Mouse (Mus musculus) hindbrain, embryonic 12.5 days (tissue): ENCODE measurements at regions not wholly inside any gene's neighbourhood (a gene's known extent, or its start where the extent isn't known, plus 50 kb on each side); places are given as distances from the start of the nearest gene placed in this dataset.

Source experiments
- ATAC-seq: fragments of 200-750 bp; cut with Nextera tagmentation; 2 replicates; pipeline ENCODE4 v1.8.0; 2017; ENCODE audit warnings: moderate TSS enrichment; ENCODE audit not compliant: low FRiP score
- H3K27ac ChIP-seq: fragments of 300-500 bp; sonication (generic); 2 replicates; pipeline ENCODE4 v1.5.1; 2016; ENCODE audit warnings: mild to moderate bottlenecking
- H3K27me3 ChIP-seq: fragments of 300-500 bp; sonication (generic); 2 replicates; pipeline ENCODE4 v1.6.1; 2016; ENCODE audit warnings: mild to moderate bottlenecking
- H3K36me3 ChIP-seq: fragments of 300-500 bp; sonication (generic); 2 replicates; pipeline ENCODE4 v1.6.1; 2016; ENCODE audit warnings: mild to moderate bottlenecking
- H3K4me1 ChIP-seq: fragments of 300-500 bp; sonication (generic); 2 replicates; pipeline ENCODE4 v1.6.1; 2016
- H3K4me2 ChIP-seq: fragments of 300-500 bp; sonication (generic); replicated peaks from 2 replicates; pipeline ENCODE4 v1.6.1; 2016; ENCODE audit warnings: mild to moderate bottlenecking
- H3K4me3 ChIP-seq: fragments of 300-500 bp; sonication (generic); 2 replicates; pipeline ENCODE4 v1.5.1; 2016; ENCODE audit warnings: mild to moderate bottlenecking
- H3K9ac ChIP-seq: fragments of 300-500 bp; sonication (generic); 2 replicates; pipeline ENCODE4 v1.6.1; 2016; ENCODE audit warnings: mild to moderate bottlenecking, moderate library complexity
- H3K9me3 ChIP-seq: fragments of 300-500 bp; sonication (generic); replicated peaks from 2 replicates; pipeline ENCODE4 v1.6.1; 2016; ENCODE audit warnings: mild to moderate bottlenecking
- WGBS: fragments of 180-500 bp; shearing (Covaris S2); methylation state at CpG from one replicate; pipeline ENCODE4 v1.1.7; 2016; 5-methylcytosine and 5-hydroxymethylcytosine counted together

GRCm38 (mm10) chr6:148595009-148595770 lies 151.0 kb upstream of the Tmtc1 start:
- H3K4me1 ChIP-seq = peaks cover 3% of the 10 kb centered on the region
- no peak for ATAC-seq
- H3K9me3 ChIP-seq = no peaks in the 10 kb centered on the region
- WGBS = 69% methylated on average over 3 of the region's 3 CpGs
- H3K27me3 ChIP-seq = no peaks in the 10 kb centered on the region
- no peak overlapping the region for H3K4me3 ChIP-seq
- no peak overlapping the region for H3K27ac ChIP-seq
- no peaks in the 10 kb centered on the region for H3K36me3 ChIP-seq
- H3K9ac ChIP-seq = no peak overlapping the region
- no peak overlapping the region for H3K4me2 ChIP-seq

- Histone ChIP-seq H3K27ac (no peak overlapping the region), H3K9ac (no peak overlapping the region), H3K27me3 (no peaks in the 10 kb centered on the region), H3K4me1 (no peaks in the 10 kb centered on the region), H3K4me2 (no peak overlapping the region), H3K36me3 (no peaks in the 10 kb centered on the region), H3K9me3 (no peaks in the 10 kb centered on the region), H3K4me3 (no peak overlapping the region)
- WGBS = 68% methylated on average over 4 of the region's 4 CpGs
- no peak for ATAC-seq
These were observed 144.8 kb upstream of the Tmtc1 start for GRCm38 (mm10) chr6:148588971-148589370.

GRCm38 (mm10) chr6:148586439-148587321 lies 142.5 kb upstream of the Tmtc1 start:
- H3K27me3 ChIP-seq = no peaks in the 10 kb centered on the region
- H3K9me3 ChIP-seq = no peaks in the 10 kb centered on the region
- 74% methylated on average over 10 of the region's 10 CpGs for WGBS
- no peak for ATAC-seq
- H3K4me1 ChIP-seq = no peaks in the 10 kb centered on the region
- H3K4me2 ChIP-seq = no peak overlapping the region
- no peak overlapping the region for H3K27ac ChIP-seq
- no peak overlapping the region for H3K4me3 ChIP-seq
- H3K9ac ChIP-seq = no peak overlapping the region
- no peaks in the 10 kb centered on the region for H3K36me3 ChIP-seq

- H3K36me3 ChIP-seq = no peaks in the 10 kb centered on the region
- no peaks in the 10 kb centered on the region for H3K27me3 ChIP-seq
- no peak overlapping the region for H3K27ac ChIP-seq
- H3K9ac ChIP-seq = no peak overlapping the region
- H3K4me2 ChIP-seq = no peak overlapping the region
- no peaks in the 10 kb centered on the region for H3K9me3 ChIP-seq
- no peaks in the 10 kb centered on the region for H3K4me1 ChIP-seq
- 85% methylated on average over 2 of the region's 2 CpGs for WGBS
- no peak overlapping the region for H3K4me3 ChIP-seq
- ATAC-seq = no peak
These were observed 139.9 kb upstream of the Tmtc1 start for GRCm38 (mm10) chr6:148584126-148584525.

GRCm38 (mm10) chr6:148578281-148578680 lies 134.1 kb upstream of the Tmtc1 start:
- Histone ChIP-seq H3K27me3 (no peaks in the 10 kb centered on the region), H3K4me1 (no peaks in the 10 kb centered on the region), H3K36me3 (no peaks in the 10 kb centered on the region), H3K4me2 (no peak overlapping the region), H3K9ac (no peak overlapping the region), H3K9me3 (no peaks in the 10 kb centered on the region), H3K4me3 (no peak overlapping the region), H3K27ac (no peak overlapping the region)
- WGBS = 75% methylated on average over 3 of the region's 3 CpGs
- no peak for ATAC-seq

GRCm38 (mm10) chr6:148577663-148578062 lies 133.5 kb upstream of the Tmtc1 start:
- Histone ChIP-seq H3K27me3 (no peaks in the 10 kb centered on the region), H3K4me2 (no peak overlapping the region), H3K9ac (no peak overlapping the region), H3K4me1 (no peaks in the 10 kb centered on the region), H3K9me3 (no peaks in the 10 kb centered on the region), H3K36me3 (no peaks in the 10 kb centered on the region), H3K27ac (no peak overlapping the region), H3K4me3 (no peak overlapping the region)
- ATAC-seq = no peak
- WGBS = 85% methylated on average over 3 of the region's 3 CpGs

- Histone ChIP-seq H3K36me3 (no peaks in the 10 kb centered on the region), H3K9ac (no peak overlapping the region), H3K27ac (0 out of 2 replicates have a peak overlapping the region, but pooled peaks have one; percentile 17), H3K4me3 (no peak overlapping the region), H3K27me3 (no peaks in the 10 kb centered on the region), H3K4me2 (no peak overlapping the region), H3K4me1 (no peaks in the 10 kb centered on the region), H3K9me3 (no peaks in the 10 kb centered on the region)
- peak; percentile 71 for ATAC-seq
- WGBS = 75% methylated on average over 7 of the region's 7 CpGs
These were observed 130.7 kb upstream of the Tmtc1 start for GRCm38 (mm10) chr6:148574742-148575453.

GRCm38 (mm10) chr6:148572201-148572600 lies 128.0 kb upstream of the Tmtc1 start:
- H3K4me3 ChIP-seq = no peak overlapping the region
- H3K4me2 ChIP-seq = no peak overlapping the region
- WGBS = 86% methylated on average over 5 of the region's 5 CpGs
- no peaks in the 10 kb centered on the region for H3K9me3 ChIP-seq
- ATAC-seq = no peak
- H3K36me3 ChIP-seq = no peaks in the 10 kb centered on the region
- H3K9ac ChIP-seq = no peak overlapping the region
- H3K27me3 ChIP-seq = no peaks in the 10 kb centered on the region
- H3K27ac ChIP-seq = no peak overlapping the region
- H3K4me1 ChIP-seq = no peaks in the 10 kb centered on the region

GRCm38 (mm10) chr6:148571651-148572050 lies 127.5 kb upstream of the Tmtc1 start:
- H3K27ac ChIP-seq = no peak overlapping the region
- WGBS = 87% methylated on average over 3 of the region's 3 CpGs
- H3K9me3 ChIP-seq = no peaks in the 10 kb centered on the region
- no peak overlapping the region for H3K9ac ChIP-seq
- H3K4me2 ChIP-seq = no peak overlapping the region
- no peaks in the 10 kb centered on the region for H3K36me3 ChIP-seq
- H3K4me1 ChIP-seq = no peaks in the 10 kb centered on the region
- H3K4me3 ChIP-seq = no peak overlapping the region
- no peak for ATAC-seq
- no peaks in the 10 kb centered on the region for H3K27me3 ChIP-seq

- H3K36me3 ChIP-seq = no peaks in the 10 kb centered on the region
- 29% methylated on average over 2 of the region's 2 CpGs for WGBS
- no peaks in the 10 kb centered on the region for H3K27me3 ChIP-seq
- ATAC-seq = peak; percentile 54; the same call in 1 of the 2 replicates
- H3K27ac ChIP-seq = no peak overlapping the region
- H3K4me1 ChIP-seq = peaks cover 7% of the 10 kb centered on the region
- H3K4me2 ChIP-seq = no peak overlapping the region
- H3K4me3 ChIP-seq = no peak overlapping the region
- no peak overlapping the region for H3K9ac ChIP-seq
- no peaks in the 10 kb centered on the region for H3K9me3 ChIP-seq
These were observed 120.0 kb upstream of the Tmtc1 start for GRCm38 (mm10) chr6:148564146-148564545.

- 60% methylated on average over 2 of the region's 2 CpGs for WGBS
- Histone ChIP-seq H3K27ac (no peak overlapping the region), H3K9me3 (no peaks in the 10 kb centered on the region), H3K4me1 (peaks cover 7% of the 10 kb centered on the region), H3K27me3 (no peaks in the 10 kb centered on the region), H3K4me3 (no peak overlapping the region), H3K36me3 (no peaks in the 10 kb centered on the region), H3K9ac (no peak overlapping the region), H3K4me2 (no peak overlapping the region)
- ATAC-seq = no peak
These were observed 118.1 kb upstream of the Tmtc1 start for GRCm38 (mm10) chr6:148562206-148562708.

GRCm38 (mm10) chr6:148556484-148556871 lies 112.3 kb upstream of the Tmtc1 start:
- WGBS = 93% methylated on average over 2 of the region's 2 CpGs
- Histone ChIP-seq H3K4me2 (no peak overlapping the region), H3K4me3 (no peak overlapping the region), H3K27me3 (no peaks in the 10 kb centered on the region), H3K9ac (no peak overlapping the region), H3K36me3 (no peaks in the 10 kb centered on the region), H3K9me3 (no peaks in the 10 kb centered on the region), H3K4me1 (no peaks in the 10 kb centered on the region), H3K27ac (no peak overlapping the region)
- no peak for ATAC-seq
